Mouse (Mus musculus) c-Kit-positive CD71-positive TER-119-positive erythroid progenitor cells, embryonic 14.5 days (primary cell): ENCODE results near the gene Dusp18.

Experiments used
- DNase-seq: peaks from one replicate; pipeline ENCODE4 v3.0.0-alpha.2; 2013; ENCODE audit warnings: low spot score

Dusp18 gene

GRCm38 (mm10) chr11:3930019-3930418 is 35.0 kb downstream of the Dusp18 start:
- no peak for DNase-seq

- DNase-seq, result no peak
Measured at GRCm38 (mm10) chr11:3930931-3931330, 35.9 kb downstream of the Dusp18 start.

- DNase-seq, result peak; percentile 51
Measured at GRCm38 (mm10) chr11:3931511-3932211, 36.6 kb downstream of the Dusp18 start, which contains the start of gene Tcn2. Gene Tcn2, minus strand, starts transcription at chr11:3932159.

GRCm38 (mm10) chr11:3933756-3934285 is 38.8 kb downstream of the Dusp18 start:
- DNase-seq, result no peak

GRCm38 (mm10) chr11:3935135-3935534 is 40.1 kb downstream of the Dusp18 start:
- no peak for DNase-seq

- no peak for DNase-seq
Measured at GRCm38 (mm10) chr11:3936318-3936717, 41.3 kb downstream of the Dusp18 start.

GRCm38 (mm10) chr11:3937321-3937874 is 42.4 kb downstream of the Dusp18 start:
- DNase-seq, result no peak

GRCm38 (mm10) chr11:3941371-3941770 is 46.3 kb downstream of the Dusp18 start:
- DNase-seq, result no peak

- no peak for DNase-seq
Measured at GRCm38 (mm10) chr11:3946386-3946785, 51.3 kb downstream of the Dusp18 start.
